Mouse (Mus musculus): ENCODE data around the gene BC030867. TPM values are rescaled to one million over a fixed set of nuclear protein-coding genes. Genes with fewer than 3 reads are reported as not detected.
A peak's percentile ranks its signal among the peaks of the same experiment; 100 is the strongest.

The BC030867 gene
- polyA plus RNA-seq, 1 experiment = 1.4 TPM

GRCm38 (mm10) chr11:102228191-102228545 lies 20.5 kb upstream of the BC030867 start:
- TF ChIP-seq POLR2A (IDR thresholded peaks at IDR 0.05; ENCODE audit: extremely low read depth, insufficient read depth, low read length) = no peak
- TF ChIP-seq CTCF (IDR thresholded peaks at IDR 0.05; ENCODE audit: extremely low read depth, insufficient read depth, low read length) = no peak
- H3K4me1 ChIP-seq (ENCODE audit: control insufficient read depth, insufficient read depth, low read length) = peaks cover 19% of the 10 kb centered on the region
- H3K27ac ChIP-seq (ENCODE audit: insufficient read depth, low read length) = no peak overlapping the region
- peak overlapping the region; percentile 68 for H3K4me3 ChIP-seq (ENCODE audit: insufficient read depth, low read length)

GRCm38 (mm10) chr11:102228646-102229268 lies 19.9 kb upstream of the BC030867 start:
- no peak for TF ChIP-seq CTCF (IDR thresholded peaks at IDR 0.05; ENCODE audit: extremely low read depth, insufficient read depth, low read length)
- no peak for TF ChIP-seq POLR2A (IDR thresholded peaks at IDR 0.05; ENCODE audit: extremely low read depth, insufficient read depth, low read length)
- peaks cover 19% of the 10 kb centered on the region for H3K4me1 ChIP-seq (ENCODE audit: control insufficient read depth, insufficient read depth, low read length)

GRCm38 (mm10) chr11:102229331-102229953 lies 19.2 kb upstream of the BC030867 start:
- TF ChIP-seq CTCF (IDR thresholded peaks at IDR 0.05; ENCODE audit: extremely low read depth, insufficient read depth, low read length) = no peak
- no peak for TF ChIP-seq POLR2A (IDR thresholded peaks at IDR 0.05; ENCODE audit: extremely low read depth, insufficient read depth, low read length)

More at GRCm38 (mm10) chr11:102228646-102229268, 19.9 kb upstream of the BC030867 start:
- Histone ChIP-seq H3K27ac (ENCODE audit: insufficient read depth, low read length) (no peak overlapping the region), H3K4me3 (ENCODE audit: insufficient read depth, low read length) (peak overlapping the region; percentile 68)

GRCm38 (mm10) chr11:102230006-102230741 lies 18.5 kb upstream of the BC030867 start, which contains the start of gene Hdac5:
TSS of gene Hdac5 (minus strand) at chr11:102230166.
- Histone ChIP-seq H3K27ac (ENCODE audit: insufficient read depth, low read length) (peak within 1 kb of the TSS; percentile 86), H3K4me1 (ENCODE audit: control insufficient read depth, insufficient read depth, low read length) (peaks cover 14% of the 10 kb centered on the region), H3K4me3 (ENCODE audit: insufficient read depth, low read length) (peak within 1 kb of the TSS; percentile 68)
- TF ChIP-seq POLR2A (IDR thresholded peaks at IDR 0.05; ENCODE audit: extremely low read depth, insufficient read depth, low read length) (peak; percentile 59; the same call in 1 of the 2 replicates), CTCF (IDR thresholded peaks at IDR 0.05; ENCODE audit: extremely low read depth, insufficient read depth, low read length) (no peak)

More at GRCm38 (mm10) chr11:102229331-102229953, 19.2 kb upstream of the BC030867 start:
- Histone ChIP-seq H3K4me3 (ENCODE audit: insufficient read depth, low read length) (peak overlapping the region; percentile 68), H3K27ac (ENCODE audit: insufficient read depth, low read length) (peak overlapping the region; percentile 86), H3K4me1 (ENCODE audit: control insufficient read depth, insufficient read depth, low read length) (peaks cover 18% of the 10 kb centered on the region)

GRCm38 (mm10) chr11:102236022-102236421 lies 12.7 kb upstream of the BC030867 start:
- no peaks in the 10 kb centered on the region for H3K4me1 ChIP-seq (ENCODE audit: control insufficient read depth, insufficient read depth, low read length)
- no peak for TF ChIP-seq CTCF (IDR thresholded peaks at IDR 0.05; ENCODE audit: extremely low read depth, insufficient read depth, low read length)
- TF ChIP-seq POLR2A (IDR thresholded peaks at IDR 0.05; ENCODE audit: extremely low read depth, insufficient read depth, low read length) = no peak
- no peak overlapping the region for H3K4me3 ChIP-seq (ENCODE audit: insufficient read depth, low read length)
- H3K27ac ChIP-seq (ENCODE audit: insufficient read depth, low read length) = no peak overlapping the region

- Histone ChIP-seq H3K4me3 (ENCODE audit: insufficient read depth, low read length) (no peak overlapping the region), H3K27ac (ENCODE audit: insufficient read depth, low read length) (no peak overlapping the region), H3K4me1 (ENCODE audit: control insufficient read depth, insufficient read depth, low read length) (no peaks in the 10 kb centered on the region; the same call in none of the 2 replicates)
- TF ChIP-seq POLR2A (IDR thresholded peaks at IDR 0.05; ENCODE audit: extremely low read depth, insufficient read depth, low read length) (no peak), CTCF (IDR thresholded peaks at IDR 0.05; ENCODE audit: extremely low read depth, insufficient read depth, low read length) (no peak)
These were observed 8.0 kb upstream of the BC030867 start for GRCm38 (mm10) chr11:102240636-102241035.

- Histone ChIP-seq H3K4me1 (ENCODE audit: control insufficient read depth, insufficient read depth, low read length) (no peaks in the 10 kb centered on the region; the same call in none of the 2 replicates), H3K4me3 (ENCODE audit: insufficient read depth, low read length) (no peak overlapping the region), H3K27ac (ENCODE audit: insufficient read depth, low read length) (no peak overlapping the region)
- no peak for TF ChIP-seq CTCF (IDR thresholded peaks at IDR 0.05; ENCODE audit: extremely low read depth, insufficient read depth, low read length)
- TF ChIP-seq POLR2A (IDR thresholded peaks at IDR 0.05; ENCODE audit: extremely low read depth, insufficient read depth, low read length) = no peak
These were observed 7.4 kb upstream of the BC030867 start for GRCm38 (mm10) chr11:102241246-102241645.

GRCm38 (mm10) chr11:102241874-102242273 lies 6.8 kb upstream of the BC030867 start:
- TF ChIP-seq POLR2A (IDR thresholded peaks at IDR 0.05; ENCODE audit: extremely low read depth, insufficient read depth, low read length) (no peak), CTCF (IDR thresholded peaks at IDR 0.05; ENCODE audit: extremely low read depth, insufficient read depth, low read length) (no peak)
- no peak overlapping the region for H3K27ac ChIP-seq (ENCODE audit: insufficient read depth, low read length)

GRCm38 (mm10) chr11:102244926-102245449 lies 3.7 kb upstream of the BC030867 start:
- peak overlapping the region; percentile 18; the same call in 1 of the 2 replicates for H3K4me3 ChIP-seq (ENCODE audit: insufficient read depth, low read length)
- no peaks in the 10 kb centered on the region; the same call in none of the 2 replicates for H3K4me1 ChIP-seq (ENCODE audit: control insufficient read depth, insufficient read depth, low read length)
- H3K27ac ChIP-seq (ENCODE audit: insufficient read depth, low read length) = no peak overlapping the region
- TF ChIP-seq POLR2A (IDR thresholded peaks at IDR 0.05; ENCODE audit: extremely low read depth, insufficient read depth, low read length) = no peak
- TF ChIP-seq CTCF (IDR thresholded peaks at IDR 0.05; ENCODE audit: extremely low read depth, insufficient read depth, low read length) = no peak

More at GRCm38 (mm10) chr11:102241874-102242273, 6.8 kb upstream of the BC030867 start:
- Histone ChIP-seq H3K4me1 (ENCODE audit: control insufficient read depth, insufficient read depth, low read length) (no peaks in the 10 kb centered on the region; the same call in none of the 2 replicates), H3K4me3 (ENCODE audit: insufficient read depth, low read length) (no peak overlapping the region)
